Mouse (Mus musculus): ENCODE data around the gene Wrap73. TPM values are rescaled to one million over a fixed set of nuclear protein-coding genes. Genes with fewer than 3 reads are reported as not detected.

Wrap73 gene
- total and polyA plus RNA-seq, 3 experiments: 32.1 to 77.6 (median 49.3) TPM

DNA sequence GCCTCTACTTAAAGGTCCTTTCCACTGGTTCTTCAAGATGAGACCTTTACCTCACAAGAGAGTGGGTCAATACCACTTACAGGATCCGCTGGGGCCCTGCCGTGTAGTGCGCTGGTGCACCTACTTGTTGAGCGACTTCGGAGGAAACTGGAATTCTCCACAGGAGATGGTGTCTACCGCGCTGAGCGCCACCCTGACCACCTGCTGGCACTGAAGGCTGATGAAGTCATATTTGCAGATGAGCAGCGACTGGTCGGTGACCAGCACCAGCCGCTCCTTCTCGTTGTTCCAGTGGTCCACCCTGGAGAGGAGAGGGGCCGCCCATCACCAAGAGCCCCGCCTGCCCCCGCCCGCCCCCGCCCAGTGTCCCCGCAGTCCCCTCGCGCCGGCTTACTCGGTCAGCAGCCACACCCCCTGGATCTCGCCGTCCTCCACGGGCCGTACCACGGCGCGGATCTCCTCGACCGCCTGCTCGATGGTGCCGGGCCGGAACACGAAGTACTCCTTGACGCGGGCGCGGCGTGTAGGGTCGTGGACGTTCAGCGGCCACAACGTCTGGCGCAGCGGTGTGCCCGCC lies 17.9 kb downstream of the Wrap73 start:
- Histone ChIP-seq H3K4me3 (replicated peaks in 1 of 3; ENCODE audit: low read depth in 2 of 3, low read length in 2 of 3, poor library complexity in 1 of 3) (peak overlapping the region; percentile 63 to 100 (median 70)), H3K27me3 (replicated peaks) (no peaks in the 10 kb centered on the region), H3K36me3 (replicated peaks in 1 of 2; ENCODE audit: control insufficient read depth in 1 of 2, insufficient read depth in 1 of 2, low read length in 1 of 2) (peaks cover 39 to 44% of the 10 kb centered on the region in 2 experiments), H3K79me2 (replicated peaks; ENCODE audit: control insufficient read depth, extremely low read depth, insufficient read depth, poor library complexity, severe bottlenecking) (no peaks in the 10 kb centered on the region), H3K4me2 (ENCODE audit: insufficient read depth, low read depth, poor library complexity, severe bottlenecking) (peak overlapping the region; percentile 62; the same call in 1 of the 2 replicates), H3K4me1 (ENCODE audit: control insufficient read depth in 1 of 2, insufficient read depth in 2 of 2) (peaks cover 13 to 32% of the 10 kb centered on the region in 2 experiments), H3K9me3 (replicated peaks; ENCODE audit: low read length) (no peaks in the 10 kb centered on the region), H3K9ac (ENCODE audit: insufficient read depth, low read depth) (peak overlapping the region; percentile 88), H3K27ac (ENCODE audit: insufficient read depth, low read depth) (peak overlapping the region; percentile 71)
- dilution Hi-C loops (cut with MboI; ENCODE audit: extremely low pct_ligation_motif_present, extremely low pct_unique_long_range_greater_than_20kb, low sequenced_read_pairs) (no loop called here), in situ Hi-C loops (cut with MboI; ENCODE audit: low pct_ligation_motif_present, low pct_unique_long_range_greater_than_20kb, low sequenced_read_pairs) (no loop called here)
- TF ChIP-seq ELF1 (IDR thresholded peaks at IDR 0.05; ENCODE audit: low read depth, low read length) (0 out of 2 replicates have a peak, but pooled peaks have one; percentile 30), BHLHE40 (IDR thresholded peaks at IDR 0.05; ENCODE audit: low read depth, low read length) (no peak)
- no peak for DNase-seq (ENCODE audit: extremely low read depth)

DNA sequence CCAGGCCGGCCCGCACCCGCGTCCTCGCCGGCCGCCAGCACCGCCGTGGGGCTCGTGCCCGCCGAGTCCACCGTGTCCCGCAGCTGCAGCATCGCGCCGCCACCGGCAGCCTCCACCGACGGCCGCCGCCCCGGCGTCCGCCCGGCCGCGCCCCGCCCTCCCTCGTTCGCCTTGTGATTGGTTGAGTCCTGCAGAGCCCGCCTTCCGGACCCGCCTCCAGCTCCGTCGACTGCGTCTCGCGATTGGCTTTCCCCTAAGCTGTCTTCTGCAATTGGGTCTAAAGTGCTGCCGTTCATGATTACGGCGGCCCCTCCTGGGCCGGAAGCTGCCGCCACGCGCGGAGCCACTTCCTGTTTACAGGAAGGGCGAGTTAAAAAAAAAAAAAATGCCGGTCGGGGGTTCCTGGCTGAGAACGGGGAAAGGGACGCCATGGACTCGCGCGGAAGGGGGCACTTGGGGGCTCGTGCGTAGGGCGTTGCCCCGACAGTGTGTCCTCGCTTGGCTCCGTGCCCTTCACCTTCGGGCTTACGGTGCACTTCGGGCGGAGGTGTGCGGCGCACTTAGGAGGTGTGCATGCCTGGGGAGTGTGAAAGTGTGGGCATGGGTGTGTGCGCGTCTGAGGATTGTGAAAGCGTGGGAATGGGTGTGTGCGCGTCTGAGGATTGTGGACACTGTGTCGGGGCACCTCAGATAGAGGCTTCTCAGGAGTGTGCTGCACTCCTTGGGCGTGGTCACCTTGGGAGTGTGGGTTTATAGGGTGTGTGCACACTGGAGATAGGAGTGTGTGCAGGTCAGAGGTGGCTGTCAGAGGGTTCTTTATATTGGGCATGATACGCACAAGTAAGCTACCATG lies 18.6 kb downstream of the Wrap73 start, which contains the start of gene Tprgl:
Gene Tprgl, minus strand, starts transcription at position 129 of the 853 bp plus-strand sequence.
- no peaks in the 10 kb centered on the region for H3K79me2 ChIP-seq (replicated peaks; ENCODE audit: control insufficient read depth, extremely low read depth, insufficient read depth, poor library complexity, severe bottlenecking)
- peak within 1 kb of the TSS; percentile 62 for H3K4me2 ChIP-seq (ENCODE audit: insufficient read depth, low read depth, poor library complexity, severe bottlenecking)
- peak within 1 kb of the TSS; percentile 71 for H3K27ac ChIP-seq (ENCODE audit: insufficient read depth, low read depth)
- H3K4me3 ChIP-seq (replicated peaks in 1 of 3; ENCODE audit: low read depth in 2 of 3, low read length in 2 of 3, poor library complexity in 1 of 3): peak within 1 kb of the TSS; percentile 70 to 100 (median 89)
- dilution Hi-C loops (cut with MboI; ENCODE audit: extremely low pct_ligation_motif_present, extremely low pct_unique_long_range_greater_than_20kb, low sequenced_read_pairs) (no loop called here), in situ Hi-C loops (cut with MboI; ENCODE audit: low pct_ligation_motif_present, low pct_unique_long_range_greater_than_20kb, low sequenced_read_pairs) (no loop called here)
- H3K9me3 ChIP-seq (replicated peaks; ENCODE audit: low read length): no peaks in the 10 kb centered on the region
- H3K36me3 ChIP-seq (replicated peaks in 1 of 2; ENCODE audit: control insufficient read depth in 1 of 2, insufficient read depth in 1 of 2, low read length in 1 of 2): peaks cover 33 to 36% of the 10 kb centered on the region in 2 experiments
- H3K4me1 ChIP-seq (ENCODE audit: control insufficient read depth in 1 of 2, insufficient read depth in 2 of 2): peaks cover 13 to 26% of the 10 kb centered on the region in 2 experiments
- peak; percentile 94 for DNase-seq (ENCODE audit: extremely low read depth)
- H3K9ac ChIP-seq (ENCODE audit: insufficient read depth, low read depth): peak within 1 kb of the TSS; percentile 88
- H3K27me3 ChIP-seq (replicated peaks): peaks cover 6% of the 10 kb centered on the region
- TF ChIP-seq ZKSCAN1 (IDR thresholded peaks at IDR 0.05; ENCODE audit: borderline replicate concordance, low read depth, low read length) (no peak), E2F4 (IDR thresholded peaks at IDR 0.05; ENCODE audit: insufficient replicate concordance, low read depth, low read length) (no peak), RAD21 (IDR thresholded peaks at IDR 0.05; ENCODE audit: low read depth, low read length) (no peak), POLR2AphosphoS2 (IDR thresholded peaks at IDR 0.05; ENCODE audit: low read depth, low read length) (no peak), POLR2A (IDR thresholded peaks at IDR 0.05; ENCODE audit: low read depth, low read length) (peak; percentile 59; the same call in 1 of the 2 replicates), JUN (IDR thresholded peaks at IDR 0.05; ENCODE audit: insufficient read depth, low read depth, low read length) (no peak), ETS1 (conservative IDR thresholded peaks at IDR 0.05; ENCODE audit: low read depth, low read length) (no peak), CHD1 (IDR thresholded peaks at IDR 0.05; ENCODE audit: low read depth, low read length) (no peak), TBP (conservative IDR thresholded peaks at IDR 0.05; ENCODE audit: low read depth, low read length) (0 out of 2 replicates have a peak, but pooled peaks have one; percentile 18), MAFK (IDR thresholded peaks at IDR 0.05; ENCODE audit: insufficient replicate concordance, low read length) (no peak), MAX (IDR thresholded peaks at IDR 0.05; ENCODE audit: low read length) (peak; percentile 75), CHD2 (IDR thresholded peaks at IDR 0.05; ENCODE audit: low read length) (peak; percentile 85), KAT2A (IDR thresholded peaks at IDR 0.05; ENCODE audit: insufficient replicate concordance, low read length) (peak; percentile 70; the same call in 1 of the 2 replicates), MEF2A (IDR thresholded peaks at IDR 0.05; ENCODE audit: borderline replicate concordance, low read depth, low read length) (no peak), USF2 (conservative IDR thresholded peaks at IDR 0.05; ENCODE audit: low read depth, low read length) (no peak), UBTF (IDR thresholded peaks at IDR 0.05; ENCODE audit: low read depth, low read length) (no peak), ZMIZ1 (IDR thresholded peaks at IDR 0.05; ENCODE audit: low read depth, low read length) (0 out of 2 replicates have a peak, but pooled peaks have one; percentile 16), GABPA (IDR thresholded peaks at IDR 0.05; ENCODE audit: insufficient replicate concordance, low read depth, low read length) (no peak), ELF1 (IDR thresholded peaks at IDR 0.05; ENCODE audit: low read depth, low read length) (peak; percentile 89), SMC3 (IDR thresholded peaks at IDR 0.05; ENCODE audit: low read depth, low read length) (no peak), NRF1 (IDR thresholded peaks at IDR 0.05; ENCODE audit: low read depth, low read length) (peak; percentile 11; the same call in 1 of the 2 replicates), SIN3A (IDR thresholded peaks at IDR 0.05; ENCODE audit: low read length) (peak; percentile 99), NELFE (IDR thresholded peaks at IDR 0.05; ENCODE audit: low read depth, low read length) (peak; percentile 47; the same call in 1 of the 2 replicates), JUND (conservative IDR thresholded peaks at IDR 0.05; ENCODE audit: low read depth, low read length) (no peak), MXI1 (IDR thresholded peaks at IDR 0.05; ENCODE audit: low read depth, low read length) (peak; percentile 92), USF1 (IDR thresholded peaks at IDR 0.05; ENCODE audit: low read depth, low read length) (no peak), PAX5 (IDR thresholded peaks at IDR 0.05; ENCODE audit: low read length) (no peak), BHLHE40 (IDR thresholded peaks at IDR 0.05; ENCODE audit: low read depth, low read length) (no peak), RCOR1 (conservative IDR thresholded peaks at IDR 0.05; ENCODE audit: low read depth, low read length) (no peak)
